Comparison of ENCODE assay signal across 17 mouse cellular contexts in the genomic region with DNA sequence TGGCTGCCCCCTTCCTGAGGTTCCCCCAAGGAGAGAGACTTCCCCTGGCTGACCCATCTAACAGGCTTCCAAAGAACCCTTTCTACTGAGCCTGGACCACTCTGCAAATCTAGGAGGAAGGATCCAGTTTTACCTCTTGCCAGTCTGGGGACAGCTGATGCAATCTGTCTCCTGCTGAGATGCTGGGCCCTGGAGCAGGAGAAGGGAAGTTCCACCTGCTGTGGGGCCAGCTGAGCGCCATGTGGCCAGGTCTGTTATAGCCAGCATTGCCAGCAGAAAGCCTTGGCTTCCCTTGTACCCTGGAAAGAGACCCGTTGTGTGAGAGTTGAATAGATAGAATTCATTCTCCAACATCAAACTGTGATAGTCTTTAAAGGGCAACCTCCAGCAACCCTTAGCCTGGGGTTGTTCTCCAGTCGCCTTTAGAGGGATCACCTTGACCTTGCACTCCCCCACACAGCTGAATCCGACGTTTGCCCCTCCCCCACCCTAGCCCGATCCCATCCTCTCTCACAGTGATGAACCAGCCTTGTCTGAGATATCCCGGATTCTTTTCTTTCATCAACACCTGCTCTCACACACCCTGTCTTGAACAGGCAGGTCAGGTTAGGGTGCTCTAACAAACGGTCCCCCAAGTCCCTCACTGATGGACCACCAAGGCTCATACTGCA. TPM values are rescaled to one million over a fixed set of nuclear protein-coding genes. Genes with fewer than 3 reads are reported as not detected.
DNase-seq lines count a peak whose midpoint lies in the region; ATAC-seq and TF ChIP-seq lines count a peak whose summit lies in the region.
"Had no signal": no experiment of that assay in that cellular context is flagged by ENCODE, and none has a peak within 500 bp of the region (broad histone marks: within the 10 kb centered on the region; RNA-seq: fewer than 3 reads in every experiment).

No protein-coding gene starts in this region.

- no peak for TF ChIP-seq CTCF in hindbrain, postnatal 0 days (IDR thresholded peaks at IDR 0.05; ENCODE audit: low read depth)
- TF ChIP-seq CTCF in testis, adult 2 months (IDR thresholded peaks at IDR 0.05; ENCODE audit: control insufficient read depth, insufficient read depth, insufficient replicate concordance, low read depth, low read length): no peak
- TF ChIP-seq CTCF in heart, adult 2 months (IDR thresholded peaks at IDR 0.05): no peak

- no peaks in the 10 kb centered on the region for H3K36me3 ChIP-seq in hindbrain, postnatal 0 days (ENCODE audit: insufficient read depth, low read length)
- H3K36me3 ChIP-seq in hindbrain, embryonic 11.5 days (ENCODE audit: control insufficient read depth, insufficient read depth, low read length): no peaks in the 10 kb centered on the region
- no peaks in the 10 kb centered on the region for H3K36me3 ChIP-seq in testis, adult 2 months (ENCODE audit: control insufficient read depth, insufficient read depth, low read length)
- H3K36me3 ChIP-seq in heart, adult 2 months (ENCODE audit: control insufficient read depth, insufficient read depth, low read length): no peaks in the 10 kb centered on the region
- H3K36me3 ChIP-seq: embryonic facial prominence, embryonic 12.5 days; heart, embryonic 15.5 days; limb, embryonic 15.5 days; lung, embryonic 15.5 days; stomach, embryonic 15.5 days had no signal

- H3K79me2 ChIP-seq in heart, adult 2 months (replicated peaks; ENCODE audit: control insufficient read depth, insufficient read depth, low read length): no peaks in the 10 kb centered on the region

- intact Hi-C loops in heart, adult 2 months (cut with DNase I): loop anchor here (1.0 to 5.0 kb wide), 4 partner anchors 51 to 357 kb away; no protein-coding TSS in a partner anchor

- DNase-seq in hindbrain, postnatal 0 days (ENCODE audit: low spot score): peak; percentile 53
- no peak for DNase-seq in hindbrain, embryonic 11.5 days (ENCODE audit: low spot score)
- DNase-seq in testis, postnatal 10 days (ENCODE audit: low spot score): no peak
- DNase-seq in cerebellum, adult 9-11 months: peak; percentile 99
- DNase-seq in embryo, embryonic 10 days (ENCODE audit: low spot score): no peak
- no peak for DNase-seq in heart, adult 2 months
- DNase-seq in kidney, postnatal 14 days: no peak

- H3K27me3 ChIP-seq in hindbrain, postnatal 0 days (ENCODE audit: insufficient read depth, low read length): no peaks in the 10 kb centered on the region
- H3K27me3 ChIP-seq in hindbrain, embryonic 11.5 days (ENCODE audit: control insufficient read depth, insufficient read depth, low read length): no peaks in the 10 kb centered on the region
- no peaks in the 10 kb centered on the region for H3K27me3 ChIP-seq in testis, adult 2 months (ENCODE audit: control insufficient read depth, insufficient read depth, low read length)
- H3K27me3 ChIP-seq in heart, adult 2 months (ENCODE audit: control insufficient read depth, insufficient read depth, low read length): no peaks in the 10 kb centered on the region
- H3K27me3 ChIP-seq: lung, embryonic 15.5 days; stomach, embryonic 15.5 days had no signal

- peak overlapping the region; percentile 69 for H3K27ac ChIP-seq in hindbrain, postnatal 0 days
- no peak overlapping the region for H3K27ac ChIP-seq in hindbrain, embryonic 11.5 days (ENCODE audit: low read depth, low read length)
- H3K27ac ChIP-seq in testis, adult 2 months (ENCODE audit: control insufficient read depth, insufficient read depth, low read depth, low read length): peak overlapping the region; percentile 22; the same call in 1 of the 2 replicates
- H3K27ac ChIP-seq in heart, adult 2 months: no peak overlapping the region
- H3K27ac ChIP-seq: embryonic facial prominence, embryonic 12.5 days; heart, embryonic 15.5 days; left cerebral cortex, adult 2 months; limb, embryonic 15.5 days; lung, embryonic 15.5 days; stomach, embryonic 15.5 days had no signal

- WGBS in hindbrain, postnatal 0 days: 28% methylated on average over 8 of the region's 8 CpGs
- WGBS in hindbrain, embryonic 11.5 days: 32% methylated on average over 8 of the region's 8 CpGs
- 31% methylated on average over 8 of the region's 8 CpGs for WGBS in heart, adult 2 months

- peak; percentile 18; the same call in 1 of the 2 replicates for ATAC-seq in hindbrain, postnatal 0 days
- no peak for ATAC-seq in hindbrain, embryonic 11.5 days (ENCODE audit: low FRiP score)

- no peak overlapping the region for H3K9ac ChIP-seq in hindbrain, postnatal 0 days (replicated peaks; ENCODE audit: low read length)
- H3K9ac ChIP-seq in hindbrain, embryonic 11.5 days (ENCODE audit: low read depth, low read length): no peak overlapping the region
- H3K9ac ChIP-seq in heart, adult 2 months (ENCODE audit: low read depth, low read length): no peak overlapping the region
- H3K9ac ChIP-seq: embryonic facial prominence, embryonic 12.5 days; heart, embryonic 15.5 days; limb, embryonic 15.5 days; lung, embryonic 15.5 days; stomach, embryonic 15.5 days had no signal

- no peak overlapping the region for H3K4me2 ChIP-seq in hindbrain, postnatal 0 days (ENCODE audit: low read depth, low read length)
- H3K4me2 ChIP-seq in hindbrain, embryonic 11.5 days (replicated peaks; ENCODE audit: low read depth, low read length): no peak overlapping the region
- H3K4me2 ChIP-seq: embryonic facial prominence, embryonic 12.5 days; heart, embryonic 15.5 days; limb, embryonic 15.5 days; lung, embryonic 15.5 days; stomach, embryonic 15.5 days had no signal

- H3K4me1 ChIP-seq in hindbrain, postnatal 0 days (ENCODE audit: insufficient read depth, low read length): peaks cover 6% of the 10 kb centered on the region; the same call in 1 of the 2 replicates
- no peaks in the 10 kb centered on the region for H3K4me1 ChIP-seq in hindbrain, embryonic 11.5 days (replicated peaks; ENCODE audit: control insufficient read depth, insufficient read depth, low read length)
- peaks cover 23% of the 10 kb centered on the region for H3K4me1 ChIP-seq in testis, adult 2 months (ENCODE audit: control insufficient read depth, insufficient read depth, low read length)
- H3K4me1 ChIP-seq in heart, adult 2 months (ENCODE audit: control insufficient read depth, insufficient read depth, low read length): no peaks in the 10 kb centered on the region
- H3K4me1 ChIP-seq: embryonic facial prominence, embryonic 12.5 days; heart, embryonic 15.5 days; lung, embryonic 15.5 days; stomach, embryonic 15.5 days had no signal

- no peaks in the 10 kb centered on the region for H3K9me3 ChIP-seq in hindbrain, postnatal 0 days (ENCODE audit: low read length)
- H3K9me3 ChIP-seq in hindbrain, embryonic 11.5 days (ENCODE audit: control insufficient read depth, low read length): no peaks in the 10 kb centered on the region
- H3K9me3 ChIP-seq: embryonic facial prominence, embryonic 12.5 days; heart, embryonic 15.5 days; limb, embryonic 15.5 days; lung, embryonic 15.5 days; stomach, embryonic 15.5 days had no signal

- no peak overlapping the region for H3K4me3 ChIP-seq in hindbrain, postnatal 0 days (ENCODE audit: low read length)
- H3K4me3 ChIP-seq in hindbrain, embryonic 11.5 days (ENCODE audit: low read depth, low read length): no peak overlapping the region
- H3K4me3 ChIP-seq in testis, adult 2 months (ENCODE audit: control insufficient read depth, low read depth, low read length): peak overlapping the region; percentile 92
- no peak overlapping the region for H3K4me3 ChIP-seq in heart, adult 2 months
- H3K4me3 ChIP-seq: embryonic facial prominence, embryonic 12.5 days; heart, embryonic 15.5 days; left cerebral cortex, adult 2 months; limb, embryonic 15.5 days; lung, embryonic 15.5 days; stomach, embryonic 15.5 days had no signal

- no peak for TF ChIP-seq POLR2A in testis, adult 2 months (IDR thresholded peaks at IDR 0.05; ENCODE audit: control insufficient read depth, low read depth, low read length)
- TF ChIP-seq POLR2A in heart, adult 2 months (IDR thresholded peaks at IDR 0.05; ENCODE audit: insufficient read depth, low read depth, low read length): no peak

- no peak for TF ChIP-seq EP300 in heart, adult 2 months (IDR thresholded peaks at IDR 0.05; ENCODE audit: insufficient read depth, low read depth, low read length)

RNA-seq across cellular contexts. Expression of a gene that starts 0.9 kb away (rescaled TPM):
- not detected in 2 replicates for total RNA-seq in hindbrain, postnatal 0 days (2014; rRNA removed)
- not detected in 2 replicates for polyA plus RNA-seq in hindbrain, postnatal 0 days (2015; fragmentation: Nextera tagmentation; extraction: Ambion mirVana)
- not detected in 2 replicates for polyA plus RNA-seq in hindbrain, embryonic 11.5 days (2014; fragmentation: Nextera tagmentation; extraction: Ambion mirVana)
- polyA plus RNA-seq in testis, adult 2 months (2012; rRNA removed): 11.1 and 14.8 TPM in 2 replicates
- total RNA-seq in heart, adult 2 months (2021): not detected
- polyA plus RNA-seq in heart, adult 2 months (2012; rRNA removed): not detected in 2 replicates
- total RNA-seq: left cerebral cortex, adult 2 months had no signal
- polyA plus RNA-seq: C2C12; embryonic facial prominence, embryonic 12.5 days; gonadal fat pad, adult 2 months; heart, embryonic 15.5 days; intestine, embryonic 14.5 days; limb, embryonic 15.5 days; lung, embryonic 15.5 days; stomach, embryonic 15.5 days had no signal

RNA-seq across cellular contexts. Expression of a gene that starts 11.9 kb away (rescaled TPM):
- 11.7 and 12.0 TPM in 2 replicates for total RNA-seq in hindbrain, postnatal 0 days (2014; rRNA removed)
- 8.6 and 8.7 TPM in 2 replicates for polyA plus RNA-seq in hindbrain, postnatal 0 days (2015; fragmentation: Nextera tagmentation; extraction: Ambion mirVana)
- polyA plus RNA-seq in hindbrain, embryonic 11.5 days (2014; fragmentation: Nextera tagmentation; extraction: Ambion mirVana): 3.3 and 3.8 TPM in 2 replicates
- 5.2 and 5.3 TPM in 2 replicates for polyA plus RNA-seq in testis, adult 2 months (2012; rRNA removed)
- 1 to 10 TPM; 8.7 to 9.3 TPM for total RNA-seq in heart, adult 2 months (2021)
- polyA plus RNA-seq in heart, adult 2 months (2012; rRNA removed): 7.2 and 7.7 TPM in 2 replicates

RNA-seq across cellular contexts. Expression of a gene that starts 48.6 kb away (rescaled TPM):
- 34.7 and 45.6 TPM in 2 replicates for total RNA-seq in hindbrain, postnatal 0 days (2014; rRNA removed)
- 24.8 and 26.4 TPM in 2 replicates for polyA plus RNA-seq in hindbrain, postnatal 0 days (2015; fragmentation: Nextera tagmentation; extraction: Ambion mirVana)
- polyA plus RNA-seq in hindbrain, embryonic 11.5 days (2014; fragmentation: Nextera tagmentation; extraction: Ambion mirVana): 45.1 and 51.1 TPM in 2 replicates
- polyA plus RNA-seq in testis, adult 2 months (2012; rRNA removed): 11.5 and 13.8 TPM in 2 replicates
- total RNA-seq in heart, adult 2 months (2021): 10 to 100 TPM; 12.2 to 14.4 TPM
- polyA plus RNA-seq in heart, adult 2 months (2012; rRNA removed): 10.2 and 13.6 TPM in 2 replicates

RNA-seq across cellular contexts. Expression of a gene that starts 48.8 kb away (rescaled TPM):
- 53.5 and 77.9 TPM in 2 replicates for total RNA-seq in hindbrain, postnatal 0 days (2014; rRNA removed)
- polyA plus RNA-seq in hindbrain, postnatal 0 days (2015; fragmentation: Nextera tagmentation; extraction: Ambion mirVana): 111 and 122 TPM in 2 replicates
- 108 TPM in 2 replicates for polyA plus RNA-seq in hindbrain, embryonic 11.5 days (2014; fragmentation: Nextera tagmentation; extraction: Ambion mirVana)
- polyA plus RNA-seq in testis, adult 2 months (2012; rRNA removed): 136 and 138 TPM in 2 replicates
- 100 to 1,000 TPM; 176 to 202 TPM for total RNA-seq in heart, adult 2 months (2021)
- polyA plus RNA-seq in heart, adult 2 months (2012; rRNA removed): 168 and 212 TPM in 2 replicates

Comparison
In these comparisons a context has a peak if more than half of its experiments do, and no peak if none do; other contexts are left out.
1. DNase-seq: peak in hindbrain, postnatal 0 days (single experiment) and cerebellum, adult 9-11 months (single experiment); none in hindbrain, embryonic 11.5 days (single experiment), testis, postnatal 10 days (single experiment), embryo, embryonic 10 days (single experiment), heart, adult 2 months (0 of 2) and kidney, postnatal 14 days (single experiment).
2. H3K27ac ChIP-seq: peak in hindbrain, postnatal 0 days (single experiment) and testis, adult 2 months (single experiment); none in hindbrain, embryonic 11.5 days (single experiment) and heart, adult 2 months (single experiment).
3. RNA of a gene that starts 0.9 kb away (polyA plus RNA-seq): 11.1 to 14.8 TPM in testis, adult 2 months; not detected in hindbrain, postnatal 0 days, not detected in hindbrain, embryonic 11.5 days and not detected in heart, adult 2 months; every median in the first group is over 10 times any median in the second.